In the genomic region with DNA sequence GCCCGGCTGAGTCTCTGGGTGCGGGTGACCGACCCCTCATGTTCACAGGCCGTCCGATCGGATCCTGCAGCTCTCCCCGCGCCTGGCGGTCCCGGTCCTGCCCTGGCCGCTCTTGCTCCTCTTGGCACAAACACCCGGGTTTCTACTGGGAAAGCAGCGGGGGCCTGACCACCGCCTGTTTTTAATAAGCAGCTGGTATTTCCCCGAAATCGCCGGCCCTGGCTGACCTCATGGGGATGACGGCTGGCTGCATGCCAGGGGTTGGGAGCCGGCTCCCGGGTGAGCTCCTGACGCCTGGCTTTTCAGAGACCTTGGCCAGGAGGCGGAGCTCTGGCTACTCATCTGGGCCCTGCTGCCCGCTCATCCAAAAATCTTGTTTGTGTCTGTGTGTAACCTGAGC, we compare ENCODE assay signal across 9 mouse cellular contexts. TPM values are rescaled to one million over a fixed set of nuclear protein-coding genes. Genes with fewer than 3 reads are reported as not detected.
DNase-seq lines count a peak whose midpoint lies in the region; ATAC-seq and TF ChIP-seq lines count a peak whose summit lies in the region.
"Had no signal": no experiment of that assay in that cellular context is flagged by ENCODE, and none has a peak within 500 bp of the region (broad histone marks: within the 10 kb centered on the region; RNA-seq: fewer than 3 reads in every experiment).

No protein-coding gene starts in this region.

- no peak for TF ChIP-seq CTCF in gastrocnemius, adult 2 months (IDR thresholded peaks at IDR 0.05)
- no peak for TF ChIP-seq CTCF in left cerebral cortex, adult 2 months (IDR thresholded peaks at IDR 0.05)

- peak overlapping the region; percentile 84 for H3K9ac ChIP-seq in hindbrain, embryonic 16.5 days (ENCODE audit: low read depth, low read length)

- H3K27ac ChIP-seq in gastrocnemius, adult 2 months, result peak overlapping the region; percentile 81
- peak overlapping the region; percentile 88 for H3K27ac ChIP-seq in hindbrain, embryonic 16.5 days (ENCODE audit: low read depth, low read length)
- H3K27ac ChIP-seq in left cerebral cortex, adult 2 months, result peak overlapping the region; percentile 76

- peak overlapping the region; percentile 79 for H3K4me3 ChIP-seq in gastrocnemius, adult 2 months
- H3K4me3 ChIP-seq in hindbrain, embryonic 16.5 days (ENCODE audit: low read length), result peak overlapping the region; percentile 59
- H3K4me3 ChIP-seq in left cerebral cortex, adult 2 months, result peak overlapping the region; percentile 56

- intact Hi-C loops in gastrocnemius, adult 2 months (cut with DNase I), result loop anchor here (1.0 to 5.0 kb wide), 6 partner anchors 53 to 370 kb away; no protein-coding TSS in a partner anchor
- intact Hi-C loops in left cerebral cortex, adult 2 months (cut with DNase I), result loop anchor here (1.0 to 5.0 kb wide), 5 partner anchors 51 to 370 kb away; no protein-coding TSS in a partner anchor

- ATAC-seq in hindbrain, embryonic 16.5 days, result peak; percentile 80

- WGBS in hindbrain, embryonic 16.5 days, result 1% methylated on average over 23 of the region's 23 CpGs

- H3K36me3 ChIP-seq in hindbrain, embryonic 16.5 days (ENCODE audit: control insufficient read depth, insufficient read depth, low read length), result no peaks in the 10 kb centered on the region

- DNase-seq in adrenal gland, adult (ENCODE audit: inconsistent age in 2 of 2, low spot score in 1 of 2), result peak; percentile 91 to 98
- DNase-seq in cerebellum, postnatal 36 days, result peak; percentile 77
- DNase-seq in gastrocnemius, adult 2 months, result peak; percentile 95
- peak; percentile 63 to 74 for DNase-seq in left cerebral cortex, adult 2 months (ENCODE audit: extremely low spot score in 1 of 2, low spot score in 2 of 2)
- peak; percentile 89 for DNase-seq in lung, postnatal 36 days
- peak; percentile 68 for DNase-seq in right cerebral cortex, postnatal 25 days
- DNase-seq in thymus, postnatal 4 days, result no peak

- H3K4me2 ChIP-seq in hindbrain, embryonic 16.5 days (ENCODE audit: low read length), result peak overlapping the region; percentile 62

- H3K4me1 ChIP-seq in hindbrain, embryonic 16.5 days (ENCODE audit: control insufficient read depth, insufficient read depth, low read depth, low read length), result peaks cover 5% of the 10 kb centered on the region; the same call in 1 of the 2 replicates

- H3K9me3 ChIP-seq in hindbrain, embryonic 16.5 days (ENCODE audit: control insufficient read depth, low read length), result no peaks in the 10 kb centered on the region

- no peaks in the 10 kb centered on the region for H3K27me3 ChIP-seq in hindbrain, embryonic 16.5 days (replicated peaks; ENCODE audit: control insufficient read depth, insufficient read depth, low read length)

RNA-seq across cellular contexts. Expression of gene Prss42, which starts 16.2 kb away (rescaled TPM):
- not detected for total RNA-seq in gastrocnemius, adult 2 months (2021)
- not detected in 2 replicates for polyA plus RNA-seq in hindbrain, embryonic 16.5 days (2015; fragmentation: Nextera tagmentation; extraction: Ambion mirVana)
- total RNA-seq in left cerebral cortex, adult 2 months (2021), result not detected
- total RNA-seq: neutrophil, adult 5-6 weeks had no signal

RNA-seq across cellular contexts. Expression of gene Prss44, which starts 32.1 kb away (rescaled TPM):
- not detected for total RNA-seq in gastrocnemius, adult 2 months (2021)
- not detected in 2 replicates for polyA plus RNA-seq in hindbrain, embryonic 16.5 days (2015; fragmentation: Nextera tagmentation; extraction: Ambion mirVana)
- not detected for total RNA-seq in left cerebral cortex, adult 2 months (2021)
- total RNA-seq: neutrophil, adult 5-6 weeks had no signal

RNA-seq across cellular contexts. Expression of gene Pth1r, which starts 34.8 kb away (rescaled TPM):
- 1 to 10 TPM in 1 of 2 experiments, under 1 TPM in 1; 0.99 to 1.3 TPM for total RNA-seq in gastrocnemius, adult 2 months (2021)
- polyA plus RNA-seq in hindbrain, embryonic 16.5 days (2015; fragmentation: Nextera tagmentation; extraction: Ambion mirVana), result 12.3 and 13.6 TPM in 2 replicates
- total RNA-seq in left cerebral cortex, adult 2 months (2021), result 1 to 10 TPM; 5.8 to 7.2 TPM
- total RNA-seq: neutrophil, adult 5-6 weeks had no signal

RNA-seq across cellular contexts. Expression of gene Myl3, which starts 40.1 kb away (rescaled TPM):
- total RNA-seq in gastrocnemius, adult 2 months (2021), result 1,000 to 10,000 TPM in 1 of 2 experiments, 100 to 1,000 TPM in 1; 528 to 1,790 TPM
- polyA plus RNA-seq in hindbrain, embryonic 16.5 days (2015; fragmentation: Nextera tagmentation; extraction: Ambion mirVana), result 1.1 and 2.3 TPM in 2 replicates
- not detected for total RNA-seq in left cerebral cortex, adult 2 months (2021)
- total RNA-seq: neutrophil, adult 5-6 weeks had no signal

RNA-seq across cellular contexts. Expression of gene Prss43, which starts 44.8 kb away (rescaled TPM):
- total RNA-seq in gastrocnemius, adult 2 months (2021), result not detected
- 0.06 TPM in 1 of 2 replicates, not detected in the other for polyA plus RNA-seq in hindbrain, embryonic 16.5 days (2015; fragmentation: Nextera tagmentation; extraction: Ambion mirVana)
- total RNA-seq in left cerebral cortex, adult 2 months (2021), result under 1 TPM in 1 of 2 experiments, not detected in 1; 0.14 TPM
- total RNA-seq: neutrophil, adult 5-6 weeks had no signal
